Mouse (Mus musculus) c-Kit-positive CD71-positive TER-119-positive erythroid progenitor cells, embryonic 14.5 days (primary cell): ENCODE measurements around the gene Rhebl1.
A peak's percentile ranks its signal among the peaks of the same experiment; 100 is the strongest.

ENCODE experiments used
- DNase-seq: peaks from one replicate; pipeline ENCODE4 v3.0.0-alpha.2; 2013; ENCODE audit warnings: low spot score

Rhebl1 gene

DNA sequence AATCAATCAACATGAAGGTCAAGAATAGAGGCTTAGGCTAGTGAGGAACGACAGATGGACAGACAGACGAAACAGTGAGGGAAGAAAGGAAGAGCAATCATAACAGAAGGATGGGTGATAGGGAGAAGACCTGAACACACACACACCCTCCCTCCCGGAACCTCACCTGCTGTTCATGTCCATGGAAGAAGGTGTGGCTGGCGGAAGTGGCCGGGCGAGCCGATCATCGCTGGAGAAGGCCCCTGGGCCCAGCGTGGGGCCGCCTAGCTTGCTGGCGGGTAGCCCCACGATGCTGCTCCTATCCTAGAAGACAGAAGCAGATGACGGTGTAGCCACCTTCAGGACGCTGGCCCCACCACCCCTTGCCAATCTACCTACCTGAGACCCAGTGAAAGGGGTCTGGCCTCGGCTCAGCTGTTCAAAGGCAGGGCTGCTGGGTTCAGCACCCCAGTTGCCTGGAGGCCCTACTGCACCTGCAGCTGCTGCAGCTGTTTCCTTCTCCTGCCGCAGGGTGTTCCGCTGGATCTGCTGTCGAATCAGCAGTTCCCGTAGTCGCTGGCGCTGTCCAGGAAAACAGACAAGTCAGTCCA is 43.0 kb downstream of the Rhebl1 start:
- no peak for DNase-seq

DNA sequence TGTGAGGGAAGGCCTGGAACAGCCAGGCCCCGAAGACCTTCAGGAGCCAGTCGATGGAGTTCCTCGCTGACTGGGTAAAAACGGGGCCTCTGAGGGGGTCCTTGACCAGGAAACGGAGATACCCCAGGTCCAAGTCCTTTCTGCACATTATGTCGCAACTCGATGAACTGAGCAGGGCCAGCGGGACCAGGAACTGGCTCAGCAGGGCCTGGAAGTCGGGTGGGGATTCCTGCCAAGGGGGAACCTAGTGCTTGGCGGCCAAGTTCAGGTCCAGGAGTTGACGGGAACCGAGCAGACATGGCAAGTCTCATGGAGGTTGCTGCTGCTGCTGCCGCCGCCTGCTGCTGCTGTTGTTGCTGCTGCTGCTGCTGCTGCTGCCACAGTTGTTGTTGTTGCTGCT is 43.7 kb downstream of the Rhebl1 start:
- no peak for DNase-seq

DNA sequence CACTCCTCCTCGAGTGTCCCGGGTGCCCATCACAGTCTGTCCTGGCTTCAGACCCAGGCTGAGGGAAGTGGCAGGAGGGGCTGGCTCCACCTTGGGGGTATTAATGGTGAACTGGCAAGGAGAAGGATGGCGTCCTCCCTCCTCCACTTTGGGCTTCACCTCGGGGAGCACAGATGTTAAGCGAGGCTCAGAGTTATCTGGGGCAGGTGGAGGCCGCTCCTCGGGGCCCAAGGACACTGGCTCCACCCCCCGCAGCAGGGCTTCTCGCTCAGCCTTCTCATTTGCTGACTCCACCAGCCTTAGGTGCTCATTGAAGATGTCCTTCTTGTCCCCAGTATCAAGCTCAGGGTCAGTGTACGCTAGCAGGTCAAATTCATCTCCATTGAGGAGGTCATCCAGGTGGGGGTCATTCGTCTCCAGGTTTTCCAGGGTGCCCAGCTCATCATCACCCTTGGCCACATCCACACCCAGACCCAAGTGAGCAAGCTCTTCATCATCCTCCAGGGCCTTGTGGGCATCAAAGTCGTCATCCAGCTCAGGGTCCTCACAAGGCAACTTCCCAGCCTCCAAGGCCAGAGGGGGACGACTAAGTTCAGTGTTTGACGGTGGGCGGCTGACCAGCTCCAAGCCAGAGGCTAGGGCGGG is 44.3 kb downstream of the Rhebl1 start:
- DNase-seq: no peak

DNA sequence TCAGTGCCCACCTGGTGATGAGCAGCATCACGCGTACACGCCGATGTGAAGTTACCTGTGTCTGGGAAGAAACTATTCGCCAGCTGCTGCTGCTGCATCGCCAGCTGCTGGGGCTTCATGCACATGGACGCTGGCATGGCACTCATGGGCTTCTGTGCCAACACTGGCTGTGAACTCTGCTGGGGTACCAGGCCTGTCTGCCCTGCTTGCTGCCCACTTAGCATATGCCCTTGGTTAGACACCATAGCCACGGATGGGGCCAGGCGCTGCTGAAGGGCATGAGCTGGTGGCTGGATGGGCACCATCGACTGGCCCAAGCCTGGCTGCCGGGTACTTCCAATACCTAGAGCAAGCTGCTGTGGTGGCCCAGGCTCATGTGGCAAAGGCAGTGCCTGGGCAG is 45.2 kb downstream of the Rhebl1 start:
- no peak for DNase-seq

DNA sequence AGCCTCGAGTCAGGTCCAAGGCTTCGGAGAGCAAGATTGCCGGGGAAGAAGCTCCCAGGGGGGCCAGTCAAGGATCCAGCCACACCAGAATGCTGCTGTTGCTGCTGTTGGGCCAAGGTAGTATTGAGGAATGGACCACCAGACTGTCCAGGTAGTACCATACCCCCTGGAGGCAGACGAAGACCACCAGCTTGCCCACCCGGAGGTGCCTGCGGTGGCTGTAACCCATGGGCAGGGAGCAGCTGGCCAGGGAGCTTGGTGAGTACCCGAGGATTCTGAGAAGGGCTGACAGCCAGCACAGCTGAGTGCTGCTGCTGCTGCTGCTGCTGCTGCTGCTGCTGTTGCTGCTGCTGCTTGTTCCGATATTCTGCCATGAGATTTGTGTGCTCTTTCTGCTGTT is 48.2 kb downstream of the Rhebl1 start:
- DNase-seq: no peak

DNA sequence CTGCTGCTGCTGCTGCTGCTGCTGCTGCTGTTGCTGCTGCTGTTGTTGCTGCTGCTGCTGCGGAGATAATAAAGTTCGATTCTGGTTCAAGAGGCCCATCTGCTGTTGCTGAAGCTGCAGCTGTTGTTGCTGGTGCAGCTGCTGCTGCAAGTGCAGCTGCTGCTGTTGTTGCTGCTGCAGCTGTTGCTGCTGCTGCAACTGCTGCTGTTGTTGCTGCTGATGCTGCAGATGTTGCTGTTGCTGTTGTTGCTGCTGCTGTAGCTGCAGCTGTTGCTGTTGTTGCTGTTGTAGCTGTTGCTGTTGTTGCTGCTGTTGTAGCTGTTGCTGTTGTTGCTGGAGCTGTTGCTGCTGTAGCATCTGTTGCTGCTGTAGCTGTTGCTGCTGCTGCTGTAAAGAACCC is 49.2 kb downstream of the Rhebl1 start:
- no peak for DNase-seq

DNA sequence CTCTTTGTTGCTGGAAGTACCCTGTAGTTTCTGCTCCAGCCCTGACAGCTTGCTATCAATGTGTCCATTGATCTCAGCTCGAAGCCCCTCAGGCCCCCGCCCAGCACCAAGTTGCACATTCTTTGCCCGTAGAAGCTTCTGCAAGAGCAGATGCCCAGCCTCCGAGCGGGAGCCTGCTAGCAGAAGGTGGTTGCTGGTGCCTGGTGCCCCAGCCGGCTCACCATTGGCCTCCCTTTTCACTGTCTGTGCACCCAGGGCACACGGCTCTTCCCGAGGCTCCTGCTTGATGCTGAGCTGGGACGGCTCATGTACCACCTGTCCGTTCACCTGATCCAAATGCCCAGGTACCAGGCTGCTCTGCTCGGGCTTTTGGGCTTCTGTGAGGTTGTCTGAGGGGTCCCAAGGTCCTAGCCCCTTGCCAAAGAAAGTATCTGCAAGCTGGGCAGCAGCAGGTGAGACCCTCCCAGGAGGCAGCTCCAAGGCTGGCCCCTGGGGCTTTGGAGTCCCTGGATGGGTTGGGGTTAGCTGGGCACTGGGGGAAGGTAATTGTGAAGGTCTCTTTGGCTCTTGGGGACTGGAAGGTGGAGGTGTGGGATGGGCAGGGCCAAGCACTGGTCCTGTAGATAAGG is 50.6 kb downstream of the Rhebl1 start:
- no peak for DNase-seq

DNA sequence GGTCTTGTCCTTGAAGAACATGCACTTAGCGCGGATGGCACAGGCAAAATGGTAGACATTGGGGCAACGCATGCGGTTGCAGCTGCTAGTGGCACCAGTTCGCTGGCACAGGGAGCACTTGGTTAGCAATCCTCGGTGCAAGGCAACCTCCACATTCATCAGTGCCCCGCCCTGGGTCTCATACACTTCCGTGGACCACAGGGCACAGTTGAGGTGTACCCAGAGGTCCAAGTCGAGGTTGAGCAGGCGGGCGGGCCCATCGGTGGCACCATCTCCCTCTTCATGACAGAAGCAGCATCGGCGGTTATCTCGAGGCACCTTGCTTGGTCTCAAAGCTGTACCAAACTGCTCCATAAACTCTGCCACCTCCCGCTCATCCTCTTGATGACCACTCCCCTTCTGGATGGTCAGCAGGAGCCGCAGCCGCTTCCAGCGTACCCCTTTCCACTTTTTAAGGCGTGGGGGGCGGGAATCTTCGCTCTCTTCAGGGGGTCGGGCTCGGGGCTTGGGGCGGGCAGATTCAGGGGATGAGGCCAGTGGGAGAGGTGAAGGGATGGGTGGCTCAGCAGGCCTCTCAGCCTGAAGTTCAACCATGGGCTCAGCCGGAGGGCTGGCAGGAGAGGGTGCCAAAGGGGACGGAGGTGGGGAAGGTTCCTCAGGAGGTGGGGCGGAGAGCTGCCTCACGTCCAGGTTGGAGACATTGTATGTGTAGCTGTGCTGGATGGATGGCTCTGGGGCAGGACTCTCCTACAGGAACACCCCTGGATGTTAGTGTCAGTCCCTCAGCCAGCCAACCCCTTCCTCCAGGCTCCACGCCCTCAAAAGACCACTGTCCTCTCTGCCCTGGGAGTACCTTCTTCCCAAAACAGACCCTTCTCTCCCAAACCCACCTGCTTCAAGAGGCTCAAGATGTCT is 54.4 kb downstream of the Rhebl1 start:
- DNase-seq: no peak

DNA sequence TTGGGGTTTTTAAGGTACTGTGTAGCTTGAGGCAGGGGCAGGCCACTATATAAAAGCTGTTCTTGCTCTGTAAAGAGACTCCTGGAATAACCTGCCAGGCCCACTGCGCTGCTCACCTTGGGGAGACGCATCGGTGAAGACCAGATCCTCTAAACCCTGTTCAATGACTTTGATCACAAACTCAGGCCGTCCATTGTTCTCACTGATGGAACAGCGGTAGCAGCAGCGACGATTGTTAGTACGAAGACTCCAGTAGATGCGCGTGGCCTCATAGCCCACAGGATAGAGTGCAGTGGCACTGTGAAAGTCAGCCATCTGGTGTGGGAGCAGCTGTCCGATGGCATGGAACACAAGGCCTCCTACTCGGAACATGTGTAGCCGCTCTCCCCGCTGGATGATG is 55.2 kb downstream of the Rhebl1 start:
- no peak for DNase-seq

DNA sequence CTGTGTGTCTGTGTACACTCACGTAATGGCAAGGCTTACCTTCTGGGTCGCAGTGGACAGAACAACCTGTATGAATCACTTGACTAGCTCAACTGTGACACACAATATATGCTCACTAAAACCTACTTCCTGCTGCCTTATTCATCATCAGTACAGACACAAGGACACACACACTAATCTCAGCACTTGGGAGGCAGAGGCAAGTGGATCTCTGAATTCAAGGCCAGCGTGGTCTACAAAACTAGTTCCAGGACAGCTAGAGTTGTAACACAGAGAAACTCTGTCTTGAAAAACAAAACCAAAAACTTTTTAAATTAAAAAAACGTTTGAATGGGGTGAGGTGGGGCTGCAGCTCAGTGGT is 56.6 kb downstream of the Rhebl1 start:
- no peak for DNase-seq

DNA sequence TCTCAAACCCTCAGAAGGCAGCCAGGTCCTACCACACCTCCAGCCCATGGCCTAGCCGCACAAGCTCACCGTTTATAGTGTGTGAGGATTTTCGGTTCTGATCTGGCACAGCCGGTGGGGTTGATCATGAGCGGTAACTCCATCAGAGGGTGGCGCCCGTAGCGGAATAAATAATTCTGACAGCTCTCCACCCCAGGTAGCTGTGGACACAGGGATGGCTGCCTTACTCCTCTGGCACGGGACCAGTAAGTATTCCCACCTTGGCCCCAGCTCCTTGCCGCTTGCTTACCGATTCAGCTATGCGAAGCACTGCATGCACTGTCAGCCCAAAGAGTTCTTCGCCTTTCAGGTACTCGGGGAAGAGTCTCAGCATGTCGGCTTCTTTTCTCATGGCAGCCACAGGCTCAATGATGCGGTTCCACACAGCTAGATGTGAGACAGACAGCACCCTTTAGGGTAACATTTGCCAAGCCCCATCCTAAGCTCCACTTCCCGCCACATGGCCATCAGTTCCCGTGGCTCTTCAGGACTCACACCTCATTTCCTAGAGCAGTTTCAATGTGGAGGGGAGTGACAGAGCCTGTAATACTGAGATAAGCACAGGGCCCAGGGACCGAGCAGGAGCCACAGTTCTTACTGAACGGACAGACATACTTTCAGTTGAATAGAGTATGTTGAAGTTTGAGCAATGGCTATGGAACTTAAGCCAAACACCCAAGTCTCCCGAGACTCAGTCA is 57.2 kb downstream of the Rhebl1 start:
- DNase-seq: peak; percentile 81

DNA sequence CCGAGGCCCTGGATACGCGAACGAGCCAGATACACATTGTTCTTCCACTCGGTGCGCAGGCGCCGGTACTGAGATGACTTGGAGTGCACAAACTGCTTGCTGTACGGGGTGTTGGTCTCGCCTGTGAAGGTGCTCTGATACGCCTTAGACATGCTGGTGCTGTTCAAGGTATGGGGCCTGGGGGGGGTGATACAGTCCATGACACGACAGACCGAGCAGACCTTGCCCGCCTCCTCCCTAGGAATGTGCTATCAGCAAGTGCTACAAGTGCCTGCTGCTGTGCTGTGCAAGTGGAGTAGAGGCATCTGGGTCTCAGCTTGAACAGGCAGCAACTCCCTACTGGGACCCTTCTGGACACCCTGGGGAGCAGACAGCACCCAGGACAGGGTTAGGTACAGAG is 59.0 kb downstream of the Rhebl1 start:
- no peak for DNase-seq

DNA sequence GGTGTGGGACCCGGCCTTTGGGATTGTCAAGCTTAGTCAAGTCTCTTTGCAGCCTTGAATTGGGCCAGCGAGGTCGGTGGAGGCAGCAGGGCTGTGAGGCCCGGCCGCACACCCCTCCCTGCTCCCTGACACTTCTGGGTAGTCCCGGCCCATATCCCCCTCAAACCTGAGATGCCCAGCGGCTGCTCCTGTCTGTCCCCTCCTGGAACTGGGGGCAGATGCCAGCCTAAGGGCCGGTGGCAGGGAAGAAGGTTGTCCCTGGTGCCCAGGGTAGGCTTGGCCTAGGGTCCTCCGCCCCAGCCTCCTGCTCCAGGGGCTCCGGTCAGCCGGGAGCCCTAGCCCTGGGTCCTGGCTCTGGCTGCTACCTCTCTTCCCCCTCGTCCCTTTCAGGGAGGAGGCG is 60.3 kb downstream of the Rhebl1 start:
- DNase-seq: no peak

DNA sequence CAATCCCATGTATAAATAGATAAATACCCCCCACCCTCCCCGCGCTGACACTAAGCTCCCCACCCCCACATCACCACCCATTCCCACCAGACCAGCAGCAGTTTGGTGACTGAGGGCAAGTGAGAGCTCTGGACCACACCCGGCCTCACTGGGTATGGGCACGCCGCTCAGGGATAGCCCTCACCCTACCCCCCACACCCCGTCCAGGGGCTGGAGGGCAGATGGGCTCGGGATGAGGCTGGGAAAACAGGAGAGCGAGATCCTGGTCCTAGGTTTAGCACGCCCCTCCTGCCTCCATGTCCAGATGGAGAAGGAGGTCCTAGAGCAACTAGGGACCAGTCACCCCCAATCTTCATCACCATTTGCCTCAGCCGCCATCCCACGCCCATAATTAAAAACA is 61.1 kb downstream of the Rhebl1 start:
- DNase-seq: no peak

DNA sequence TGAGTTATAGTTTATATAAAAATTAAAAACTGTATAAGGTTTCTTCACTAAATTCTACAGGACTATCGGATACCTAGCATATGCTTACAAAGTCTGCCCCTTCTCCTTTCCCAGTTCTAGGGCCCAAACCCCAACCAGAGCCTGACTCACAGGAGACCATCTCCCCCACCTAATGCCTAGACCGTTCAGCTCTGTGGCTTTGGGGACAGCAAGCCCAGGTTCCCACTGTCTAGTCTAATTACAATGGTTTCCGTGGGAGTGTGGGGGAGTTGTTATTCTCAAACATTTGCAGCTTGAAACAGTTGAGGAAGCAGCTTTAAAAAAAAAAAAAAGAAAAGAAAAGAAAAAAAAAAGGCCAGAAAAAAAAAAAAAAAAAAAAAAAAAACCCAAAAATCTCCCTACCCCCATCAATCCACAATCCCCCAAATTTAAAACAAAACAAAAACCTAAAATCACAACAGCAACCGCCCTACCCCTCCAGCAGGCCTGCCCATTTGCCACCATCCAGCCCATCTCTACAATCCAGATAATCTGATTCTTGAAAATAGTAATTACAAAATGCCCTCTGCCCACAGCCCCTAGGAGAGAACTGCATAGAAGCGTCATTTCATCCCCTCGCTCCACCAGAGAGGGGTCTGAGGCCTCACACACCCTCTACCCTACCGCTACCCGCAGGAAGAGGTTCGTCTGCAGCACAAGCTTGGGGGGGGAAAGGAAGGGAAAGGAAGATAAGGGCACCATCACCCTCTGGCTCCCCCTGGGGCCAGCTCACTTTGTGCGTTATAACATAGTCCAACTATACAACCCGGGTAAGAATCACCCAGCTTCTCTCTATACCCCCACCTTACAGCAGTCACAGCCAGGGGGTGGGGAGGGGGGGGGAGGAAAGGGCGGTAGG is 61.9 kb downstream of the Rhebl1 start:
- DNase-seq: peak; percentile 76

DNA sequence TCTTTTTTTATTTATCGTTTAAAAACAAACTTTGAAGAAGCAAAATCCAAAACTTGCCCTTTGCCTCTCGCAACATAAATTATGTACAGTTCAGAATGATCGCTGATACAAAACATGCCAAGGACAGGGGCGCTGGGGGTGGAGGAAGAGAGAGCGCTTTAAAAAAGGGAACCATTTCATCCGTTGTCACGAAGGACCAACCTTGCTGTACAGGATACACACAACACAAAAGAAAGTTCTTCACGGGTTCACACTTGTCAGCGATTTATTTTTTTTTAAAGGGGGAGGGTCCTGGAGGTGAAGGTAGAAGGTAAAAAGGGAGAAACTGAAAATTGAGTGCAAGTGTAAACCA is 62.7 kb downstream of the Rhebl1 start:
- no peak for DNase-seq

DNA sequence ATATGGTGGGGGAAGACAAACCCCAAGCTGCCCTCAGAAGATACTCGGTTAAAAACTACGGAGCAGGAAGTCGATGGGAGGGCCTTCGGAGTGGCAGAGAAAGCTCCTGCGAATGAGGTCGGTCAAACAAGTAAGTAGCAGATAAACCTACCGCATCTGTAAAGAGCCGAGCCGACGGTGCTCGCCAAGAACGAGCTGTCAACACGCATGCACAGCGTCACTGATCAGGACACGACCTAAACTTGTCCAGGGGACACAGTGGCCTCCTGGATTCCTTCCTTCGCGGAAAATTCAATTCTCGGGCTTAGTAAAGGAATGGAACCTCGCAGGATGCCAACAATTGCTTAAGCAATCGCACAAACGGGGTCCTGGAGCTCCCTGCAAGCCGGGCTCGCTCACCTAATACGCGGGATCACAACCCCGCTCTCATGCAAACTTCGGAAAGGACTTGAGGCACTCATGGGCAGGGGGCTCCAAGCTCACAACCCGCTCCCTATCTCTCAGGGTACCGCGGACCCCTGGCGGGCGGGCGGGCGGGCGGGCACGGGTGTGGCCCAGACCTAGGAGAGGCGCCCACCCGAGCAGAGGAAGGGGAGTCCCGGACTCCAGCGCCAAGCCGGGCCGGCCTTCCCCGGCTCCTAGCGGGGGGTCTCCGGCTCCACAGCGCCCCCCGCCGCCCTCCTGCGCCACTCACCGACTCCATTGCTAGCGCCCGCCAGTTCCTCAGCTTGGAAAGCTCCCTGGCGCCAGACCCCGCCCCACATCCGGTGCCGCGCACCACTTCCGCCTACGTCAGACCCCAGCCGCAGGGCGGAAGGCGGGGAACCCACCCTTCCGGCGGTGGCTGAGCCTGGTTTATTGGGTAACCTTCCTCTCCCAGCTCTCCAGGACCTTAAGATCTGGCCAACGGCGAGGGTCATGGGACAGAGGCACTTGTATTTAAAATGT is 63.3 kb downstream of the Rhebl1 start, which contains the start of gene Prkag1:
Gene Prkag1 (minus strand): TSS at position 786 of the 948 bp plus-strand sequence.
- peak; percentile 92 for DNase-seq
